Mouse (Mus musculus): ENCODE data around the gene Cacng1. TPM values are rescaled to one million over a fixed set of nuclear protein-coding genes. Genes with fewer than 3 reads are reported as not detected.

The Cacng1 gene
- total and polyA plus RNA-seq, 3 experiments, result not detected

GRCm38 (mm10) chr11:107688480-107688879, 27.8 kb downstream of the Cacng1 start:
- TF ChIP-seq CHD1 (IDR thresholded peaks at IDR 0.05; ENCODE audit: low read depth, low read length), result no peak
- TF ChIP-seq MAFK (IDR thresholded peaks at IDR 0.05; ENCODE audit: insufficient replicate concordance, low read length), result no peak
- TF ChIP-seq MEF2A (IDR thresholded peaks at IDR 0.05; ENCODE audit: borderline replicate concordance, low read depth, low read length), result no peak
- TF ChIP-seq MAX (IDR thresholded peaks at IDR 0.05; ENCODE audit: low read length), result no peak
- no peak for DNase-seq (ENCODE audit: extremely low read depth)

DNA sequence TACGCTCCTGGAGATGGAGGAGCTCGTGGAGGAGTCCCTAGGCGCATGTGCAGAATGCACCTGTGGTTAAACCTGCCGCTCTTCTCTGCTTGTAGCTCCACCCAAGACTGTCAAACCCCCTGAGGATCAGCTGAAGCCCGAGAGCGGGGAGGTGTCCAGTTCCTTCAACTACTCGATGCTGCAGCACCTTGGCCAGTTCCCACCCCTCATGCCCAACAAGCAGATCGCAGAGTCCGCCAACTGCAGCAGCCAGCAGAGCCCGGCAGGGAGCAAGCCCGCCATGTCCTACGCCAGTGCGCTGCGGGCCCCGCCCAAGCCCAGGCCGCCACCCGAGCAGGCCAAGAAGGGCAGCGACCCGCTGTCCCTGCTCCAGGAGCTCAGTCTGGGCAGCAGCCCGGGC, 30.0 kb downstream of the Cacng1 start:
- Histone ChIP-seq H3K4me2 (ENCODE audit: insufficient read depth, low read depth, poor library complexity, severe bottlenecking) (no peak overlapping the region), H3K79me2 (replicated peaks; ENCODE audit: control insufficient read depth, extremely low read depth, insufficient read depth, poor library complexity, severe bottlenecking) (0 out of 2 replicates have a peak, but pooled peaks cover 2% of the 10 kb centered on the region), H3K27ac (ENCODE audit: insufficient read depth, low read depth) (no peak overlapping the region), H3K9ac (ENCODE audit: insufficient read depth, low read depth) (no peak overlapping the region), H3K4me1 (ENCODE audit: control insufficient read depth in 1 of 2, insufficient read depth in 2 of 2) (peaks cover 0 to 16% of the 10 kb centered on the region in 2 experiments; a peak in 2 of 4 replicates), H3K36me3 (replicated peaks in 1 of 2; ENCODE audit: control insufficient read depth in 1 of 2, insufficient read depth in 1 of 2, low read length in 1 of 2) (peaks cover 41 to 69% of the 10 kb centered on the region in 2 experiments), H3K9me3 (replicated peaks; ENCODE audit: low read length) (no peaks in the 10 kb centered on the region), H3K4me3 (replicated peaks in 1 of 3; ENCODE audit: low read depth in 2 of 3, low read length in 2 of 3, poor library complexity in 1 of 3) (no peak overlapping the region), H3K27me3 (replicated peaks) (no peaks in the 10 kb centered on the region)
- DNase-seq (ENCODE audit: extremely low read depth), result no peak
- dilution Hi-C loops (cut with MboI; ENCODE audit: extremely low pct_ligation_motif_present, extremely low pct_unique_long_range_greater_than_20kb, low sequenced_read_pairs), result no loop called here
- in situ Hi-C loops (cut with MboI; ENCODE audit: low pct_ligation_motif_present, low pct_unique_long_range_greater_than_20kb, low sequenced_read_pairs), result no loop called here
- TF ChIP-seq POLR2A (IDR thresholded peaks at IDR 0.05; ENCODE audit: low read depth, low read length) (no peak), MEF2A (IDR thresholded peaks at IDR 0.05; ENCODE audit: borderline replicate concordance, low read depth, low read length) (no peak), JUND (conservative IDR thresholded peaks at IDR 0.05; ENCODE audit: low read depth, low read length) (no peak), GABPA (IDR thresholded peaks at IDR 0.05; ENCODE audit: insufficient replicate concordance, low read depth, low read length) (no peak), KAT2A (IDR thresholded peaks at IDR 0.05; ENCODE audit: insufficient replicate concordance, low read length) (no peak), RAD21 (IDR thresholded peaks at IDR 0.05; ENCODE audit: low read depth, low read length) (no peak), E2F4 (IDR thresholded peaks at IDR 0.05; ENCODE audit: insufficient replicate concordance, low read depth, low read length) (no peak), CTCF (conservative IDR thresholded peaks at IDR 0.05 in 1 of 2, IDR thresholded peaks at IDR 0.05 in 1 of 2; ENCODE audit: low read depth in 2 of 2, low read length in 2 of 2) (no peak), EP300 (IDR thresholded peaks at IDR 0.05; ENCODE audit: low read length) (no peak), HCFC1 (IDR thresholded peaks at IDR 0.05; ENCODE audit: low read depth, low read length) (no peak), TCF12 (IDR thresholded peaks at IDR 0.05; ENCODE audit: low read depth, low read length) (no peak), MAZ (IDR thresholded peaks at IDR 0.05; ENCODE audit: low read depth, low read length) (no peak), UBTF (IDR thresholded peaks at IDR 0.05; ENCODE audit: low read depth, low read length) (no peak), SMC3 (IDR thresholded peaks at IDR 0.05; ENCODE audit: low read depth, low read length) (no peak), USF2 (conservative IDR thresholded peaks at IDR 0.05; ENCODE audit: low read depth, low read length) (no peak), ELF1 (IDR thresholded peaks at IDR 0.05; ENCODE audit: low read depth, low read length) (no peak), ZMIZ1 (IDR thresholded peaks at IDR 0.05; ENCODE audit: low read depth, low read length) (no peak)

More at GRCm38 (mm10) chr11:107688480-107688879, 27.8 kb downstream of the Cacng1 start:
- Histone ChIP-seq H3K9me3 (replicated peaks; ENCODE audit: low read length) (no peaks in the 10 kb centered on the region), H3K36me3 (replicated peaks in 1 of 2; ENCODE audit: control insufficient read depth in 1 of 2, insufficient read depth in 1 of 2, low read length in 1 of 2) (peaks cover 30 to 48% of the 10 kb centered on the region in 2 experiments), H3K9ac (ENCODE audit: insufficient read depth, low read depth) (no peak overlapping the region), H3K4me3 (replicated peaks in 1 of 3; ENCODE audit: low read depth in 2 of 3, low read length in 2 of 3, poor library complexity in 1 of 3) (no peak overlapping the region), H3K4me2 (ENCODE audit: insufficient read depth, low read depth, poor library complexity, severe bottlenecking) (no peak overlapping the region), H3K27ac (ENCODE audit: insufficient read depth, low read depth) (no peak overlapping the region), H3K27me3 (replicated peaks) (no peaks in the 10 kb centered on the region), H3K4me1 (ENCODE audit: control insufficient read depth in 1 of 2, insufficient read depth in 2 of 2) (0 out of 4 replicates have a peak, but pooled peaks cover 0 to 2% of the 10 kb centered on the region in 2 experiments), H3K79me2 (replicated peaks; ENCODE audit: control insufficient read depth, extremely low read depth, insufficient read depth, poor library complexity, severe bottlenecking) (no peaks in the 10 kb centered on the region)
- dilution Hi-C loops (cut with MboI; ENCODE audit: extremely low pct_ligation_motif_present, extremely low pct_unique_long_range_greater_than_20kb, low sequenced_read_pairs) (no loop called here), in situ Hi-C loops (cut with MboI; ENCODE audit: low pct_ligation_motif_present, low pct_unique_long_range_greater_than_20kb, low sequenced_read_pairs) (no loop called here)

All from CH12.LX (cell line).